Mouse (Mus musculus): ENCODE measurements at regions not wholly inside any gene's neighbourhood (a gene's known extent, or its start where the extent isn't known, plus 50 kb on each side); places are given as distances from the start of the nearest gene placed in this dataset.

DNA sequence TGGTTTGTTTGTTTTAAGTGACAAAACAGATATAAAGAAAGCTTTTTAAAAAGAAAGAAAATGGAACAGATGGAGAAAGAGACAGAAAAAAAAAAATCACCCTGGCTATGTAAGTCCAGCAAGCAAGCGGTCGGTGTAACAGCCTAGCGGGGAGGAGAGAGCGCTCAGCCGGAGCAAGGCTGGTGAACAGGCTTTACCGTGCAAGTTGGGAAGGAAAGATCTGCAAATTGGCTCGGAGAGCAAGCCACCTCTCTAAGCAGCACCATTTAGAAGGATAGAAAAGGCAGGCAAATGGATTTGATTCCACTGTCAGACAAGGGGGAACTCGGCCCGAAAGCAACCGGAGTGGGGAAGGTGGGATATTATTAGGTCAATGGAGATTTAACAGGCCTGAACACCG is 59.9 kb upstream of the Ppp2r5c start:
- no peak for DNase-seq (ENCODE audit: low spot score in 2 of 2)

GRCm38 (mm10) chr12:110387567-110387966 is 59.4 kb upstream of the Ppp2r5c start:
- DNase-seq (ENCODE audit: low spot score in 2 of 2), result no peak

DNA sequence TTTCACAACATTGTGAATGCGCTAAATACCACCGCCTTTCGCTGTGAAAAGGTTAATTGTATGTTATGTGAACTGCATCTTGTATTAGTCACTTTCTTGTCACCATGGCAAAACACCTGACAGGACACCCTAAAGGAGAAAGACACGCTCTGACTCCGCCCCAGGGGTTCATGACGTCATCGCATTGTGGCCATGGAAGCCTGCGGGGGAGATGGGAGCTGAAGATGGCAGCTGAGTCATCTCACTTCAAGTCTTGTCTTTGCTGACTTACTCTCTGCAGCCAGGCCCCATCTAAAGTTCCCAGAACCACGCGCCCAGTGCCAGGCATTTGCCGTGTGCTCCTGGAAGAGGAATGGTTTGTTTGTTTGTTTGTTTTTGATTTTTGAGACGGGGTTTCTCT is 57.5 kb upstream of the Ppp2r5c start:
- no peak for DNase-seq (ENCODE audit: low spot score in 2 of 2)

DNA sequence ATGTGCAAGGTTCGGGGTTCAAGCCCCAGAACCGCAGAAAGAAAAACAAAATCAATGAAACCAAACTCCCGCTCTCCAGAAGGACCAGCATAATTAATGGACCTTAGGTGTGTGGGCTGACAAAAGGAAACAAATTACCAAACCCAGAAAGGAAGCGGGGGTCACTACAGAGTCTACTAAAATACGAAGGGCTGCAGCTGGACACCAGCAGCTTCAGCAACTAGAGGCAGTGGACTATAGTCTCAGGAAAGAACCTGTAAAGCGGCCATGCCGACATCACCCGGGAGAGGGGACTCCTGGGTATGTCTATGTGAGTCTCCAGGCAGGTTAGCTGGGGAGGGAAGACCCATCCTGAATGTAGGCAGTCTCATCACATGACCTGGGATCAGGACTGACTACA is 55.5 kb upstream of the Ppp2r5c start:
- no peak for DNase-seq (ENCODE audit: low spot score in 2 of 2)

GRCm38 (mm10) chr12:110393555-110393954 is 53.4 kb upstream of the Ppp2r5c start:
- no peak for DNase-seq (ENCODE audit: low spot score in 2 of 2)

All from spleen, postnatal 10 days (tissue).